ENCODE assay signal across 9 mouse cellular contexts in genomic region chr1:130796967-130797684, GRCm38 (mm10). TPM values are rescaled to one million over a fixed set of nuclear protein-coding genes. Genes with fewer than 3 reads are reported as not detected.
DNase-seq lines count a peak whose midpoint lies in the region; ATAC-seq and TF ChIP-seq lines count a peak whose summit lies in the region.
"Had no signal": no experiment of that assay in that cellular context is flagged by ENCODE, and none has a peak within 500 bp of the region (broad histone marks: within the 10 kb centered on the region; RNA-seq: fewer than 3 reads in every experiment).

No protein-coding gene starts in this region.

- DNase-seq in Patski (ENCODE audit: low read depth, low spot score), result no peak
- DNase-seq in cerebellum, postnatal 10 days, result peak; percentile 87 to 91
- DNase-seq in left cerebral cortex, postnatal 14 days (ENCODE audit: low spot score in 2 of 2), result peak; percentile 29 to 64
- peak; percentile 74 for DNase-seq in retina, embryonic 14.5 days (ENCODE audit: low spot score)

- in situ Hi-C loops in Patski (cut with MboI; ENCODE audit: low pct_unique_long_range_greater_than_20kb), result loop anchor here (10.0 kb wide), 2 partner anchors 188 to 258 kb away; no protein-coding TSS in a partner anchor

- TF ChIP-seq CTCF in Patski (IDR thresholded peaks at IDR 0.05), result peak; percentile 62

- CTCF ChIA-PET in Patski (lab: Charles Lee), result interaction anchor here (1.9 to 2.0 kb wide), 2 partner anchors 17 to 44 kb away, joined by 4 to 6 read pairs; no protein-coding TSS in a partner anchor

- H3K27ac ChIP-seq in midbrain, embryonic 12.5 days (replicated peaks), result no peak overlapping the region
- H3K27ac ChIP-seq in midbrain, embryonic 15.5 days, result no peak overlapping the region

- intact Hi-C loops in left cerebral cortex, postnatal 14 days (cut with DNase I), result loop anchor here (2.0 kb wide), 1 partner anchor 256 kb away; no protein-coding TSS in a partner anchor

- peak; percentile 56; the same call in 1 of the 2 replicates for ATAC-seq in midbrain, embryonic 12.5 days (ENCODE audit: low FRiP score, low read depth)
- no peak for ATAC-seq in midbrain, embryonic 15.5 days (replicated peaks)
- no peak for ATAC-seq in Patski
- ATAC-seq in hematopoietic stem cell, adult 5-6 weeks (replicated peaks in 1 of 2; ENCODE audit: insufficient read depth in 1 of 2, low FRiP score in 2 of 2, low TSS enrichment in 1 of 2, low read depth in 1 of 2, poor library complexity in 2 of 2, severe bottlenecking in 2 of 2), result peak; percentile 62 to 71; a peak in 1 of 4 replicates
- ATAC-seq in monocyte, adult 5-6 weeks (replicated peaks; ENCODE audit: insufficient number of reproducible peaks, low FRiP score, low TSS enrichment, poor library complexity, severe bottlenecking), result no peak

- H3K4me2 ChIP-seq in midbrain, embryonic 12.5 days (replicated peaks), result no peak overlapping the region
- H3K4me2 ChIP-seq in midbrain, embryonic 15.5 days, result no peak overlapping the region

- POLR2A ChIA-PET in Patski (lab: Charles Lee), result no interaction called here

- H3K9me3 ChIP-seq in midbrain, embryonic 12.5 days, result peaks cover 4% of the 10 kb centered on the region; the same call in 1 of the 2 replicates
- no peaks in the 10 kb centered on the region for H3K9me3 ChIP-seq in midbrain, embryonic 15.5 days

- H3K27me3 ChIP-seq in midbrain, embryonic 12.5 days, result no peaks in the 10 kb centered on the region
- H3K27me3 ChIP-seq in midbrain, embryonic 15.5 days (replicated peaks), result no peaks in the 10 kb centered on the region
- peaks cover 15% of the 10 kb centered on the region for H3K27me3 ChIP-seq in Patski

- H3K4me3 ChIP-seq in midbrain, embryonic 12.5 days, result no peak overlapping the region
- H3K4me3 ChIP-seq in midbrain, embryonic 15.5 days, result no peak overlapping the region

- no peaks in the 10 kb centered on the region for H3K36me3 ChIP-seq in midbrain, embryonic 12.5 days
- H3K36me3 ChIP-seq in midbrain, embryonic 15.5 days (replicated peaks), result no peaks in the 10 kb centered on the region

- WGBS in midbrain, embryonic 12.5 days, result 80% methylated on average over 8 of the region's 8 CpGs
- 80% methylated on average over 8 of the region's 8 CpGs for WGBS in midbrain, embryonic 15.5 days

- no peak overlapping the region for H3K9ac ChIP-seq in midbrain, embryonic 12.5 days (replicated peaks)
- H3K9ac ChIP-seq in midbrain, embryonic 15.5 days, result no peak overlapping the region

- no peaks in the 10 kb centered on the region for H3K4me1 ChIP-seq in midbrain, embryonic 12.5 days
- H3K4me1 ChIP-seq in midbrain, embryonic 15.5 days, result no peaks in the 10 kb centered on the region

RNA-seq across cellular contexts. Expression of gene Fcamr, which starts 3.6 kb away (rescaled TPM):
- polyA plus RNA-seq in midbrain, embryonic 12.5 days (2016; fragmentation: Nextera tagmentation; extraction: Ambion mirVana), result not detected in 2 replicates
- polyA plus RNA-seq in midbrain, embryonic 15.5 days (2015; fragmentation: Nextera tagmentation; extraction: Ambion mirVana), result not detected in 2 replicates
- 0.31 TPM for polyA plus RNA-seq in Patski (2021)
- total RNA-seq in hematopoietic stem cell, adult 5-6 weeks (2017), result not detected in 2 replicates
- not detected for total RNA-seq in left cerebral cortex, postnatal 14 days (2021)
- total RNA-seq in monocyte, adult 5-6 weeks (2017), result not detected in 3 replicates
- total RNA-seq: gastrocnemius, postnatal 4 days had no signal

RNA-seq across cellular contexts. Expression of gene Pigr, which starts 29.4 kb away (rescaled TPM):
- not detected in 2 replicates for polyA plus RNA-seq in midbrain, embryonic 12.5 days (2016; fragmentation: Nextera tagmentation; extraction: Ambion mirVana)
- polyA plus RNA-seq in midbrain, embryonic 15.5 days (2015; fragmentation: Nextera tagmentation; extraction: Ambion mirVana), result not detected in 2 replicates
- polyA plus RNA-seq in Patski (2021), result not detected
- not detected in 2 replicates for total RNA-seq in hematopoietic stem cell, adult 5-6 weeks (2017)
- total RNA-seq in left cerebral cortex, postnatal 14 days (2021), result under 1 TPM; 0.08 to 0.09 TPM
- total RNA-seq in monocyte, adult 5-6 weeks (2017), result 0.19 TPM in 1 of 3 replicates, not detected in the others

Comparison
In these comparisons a context has a peak if more than half of its experiments do, and no peak if none do; other contexts are left out.
1. ATAC-seq: peak in midbrain, embryonic 12.5 days (single experiment) and hematopoietic stem cell, adult 5-6 weeks (2 of 2); none in midbrain, embryonic 15.5 days (single experiment), Patski (single experiment) and monocyte, adult 5-6 weeks (single experiment).